Mouse (Mus musculus): ENCODE results near the gene Nhsl1. TPM values are rescaled to one million over a fixed set of nuclear protein-coding genes. Genes with fewer than 3 reads are reported as not detected.

Gene Nhsl1
- total and polyA plus RNA-seq, 3 experiments: not detected

DNA sequence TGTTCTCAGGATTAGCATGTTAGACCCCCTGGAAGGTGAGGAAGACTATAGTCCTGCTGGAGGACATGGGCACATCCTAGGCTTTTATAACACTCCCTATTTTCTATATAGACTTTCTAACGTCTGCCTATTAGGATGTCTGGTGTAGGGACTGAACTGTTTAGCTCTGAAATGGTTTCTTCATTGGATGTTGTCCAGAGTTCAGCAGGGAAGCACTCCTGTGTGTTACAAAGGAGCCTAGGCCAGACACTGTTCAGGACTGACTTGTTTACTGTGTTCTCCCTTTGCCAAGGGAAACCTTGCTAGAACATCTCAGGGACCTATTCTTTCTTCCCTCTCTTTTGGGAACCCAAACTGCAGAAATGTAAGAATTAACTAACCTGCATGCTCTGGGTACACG is 90.3 kb downstream of the Nhsl1 start:
- Histone ChIP-seq H3K4me1 (ENCODE audit: control insufficient read depth in 1 of 2, insufficient read depth in 2 of 2, low read length in 2 of 2) (no peaks in the 10 kb centered on the region), H3K9ac (ENCODE audit: control insufficient read depth, low read depth, low read length, poor library complexity, severe bottlenecking) (no peak overlapping the region), H3K9me3 (replicated peaks; ENCODE audit: insufficient read depth, low read length) (no peaks in the 10 kb centered on the region), H3K79me2 (ENCODE audit: control insufficient read depth, insufficient read depth, low read length, poor library complexity) (no peaks in the 10 kb centered on the region), H3K27me3 (ENCODE audit: control insufficient read depth in 1 of 2, insufficient read depth in 2 of 2, low read length in 2 of 2) (no peaks in the 10 kb centered on the region), H3K4me3 (ENCODE audit: control insufficient read depth in 1 of 2, insufficient read depth in 1 of 2, low read depth in 2 of 2, low read length in 2 of 2) (no peak overlapping the region), H3K36me3 (ENCODE audit: control insufficient read depth in 1 of 2, insufficient read depth in 2 of 2, low read length in 2 of 2) (no peaks in the 10 kb centered on the region), H3K27ac (ENCODE audit: control insufficient read depth, low read depth, low read length) (no peak overlapping the region)
- no peak for DNase-seq (ENCODE audit: low read depth, low spot score)
- TF ChIP-seq POLR2A (IDR thresholded peaks at IDR 0.05; ENCODE audit: control insufficient read depth in 1 of 2, insufficient read depth in 1 of 2, low read depth in 1 of 2, low read length in 2 of 2, poor library complexity in 1 of 2) (no peak), CHD1 (IDR thresholded peaks at IDR 0.05; ENCODE audit: low read depth, low read length) (no peak), HCFC1 (IDR thresholded peaks at IDR 0.05; ENCODE audit: low read depth, low read length) (no peak), ZNF384 (IDR thresholded peaks at IDR 0.05; ENCODE audit: low read depth, low read length) (no peak), RAD21 (IDR thresholded peaks at IDR 0.05; ENCODE audit: low read depth, low read length) (no peak), UBTF (IDR thresholded peaks at IDR 0.05; ENCODE audit: borderline replicate concordance, insufficient read depth, low read depth, low read length) (no peak), USF2 (IDR thresholded peaks at IDR 0.05; ENCODE audit: borderline replicate concordance in 1 of 2, insufficient read depth in 1 of 2, low read depth in 1 of 2, low read length in 2 of 2) (no peak), BHLHE40 (IDR thresholded peaks at IDR 0.05; ENCODE audit: borderline replicate concordance, low read depth, low read length) (no peak), E2F4 (IDR thresholded peaks at IDR 0.05; ENCODE audit: borderline replicate concordance, low read depth, low read length) (no peak), ZKSCAN1 (IDR thresholded peaks at IDR 0.05; ENCODE audit: low read depth, low read length) (no peak), ETS1 (IDR thresholded peaks at IDR 0.05; ENCODE audit: low read depth, low read length) (no peak), ELF1 (IDR thresholded peaks at IDR 0.05; ENCODE audit: low read depth, low read length) (no peak), MYC (IDR thresholded peaks at IDR 0.05; ENCODE audit: low read depth, low read length) (no peak), NRF1 (IDR thresholded peaks at IDR 0.05; ENCODE audit: insufficient read depth, low read depth, low read length, poor library complexity, severe bottlenecking) (no peak), SMC3 (IDR thresholded peaks at IDR 0.05; ENCODE audit: low read depth, low read length) (no peak), EP300 (IDR thresholded peaks at IDR 0.05; ENCODE audit: low read depth in 1 of 2, low read length in 2 of 2) (no peak), NELFE (IDR thresholded peaks at IDR 0.05; ENCODE audit: low read depth, low read length) (no peak)

GRCm38 (mm10) chr10:18411266-18411665 is 92.5 kb downstream of the Nhsl1 start:
- H3K27me3 ChIP-seq (ENCODE audit: control insufficient read depth in 1 of 2, insufficient read depth in 2 of 2, low read length in 2 of 2): no peaks in the 10 kb centered on the region
- H3K9me3 ChIP-seq (replicated peaks; ENCODE audit: insufficient read depth, low read length): no peaks in the 10 kb centered on the region
- no peak overlapping the region for H3K4me3 ChIP-seq (ENCODE audit: control insufficient read depth in 1 of 2, insufficient read depth in 1 of 2, low read depth in 2 of 2, low read length in 2 of 2)
- no peaks in the 10 kb centered on the region for H3K4me1 ChIP-seq (ENCODE audit: control insufficient read depth in 1 of 2, insufficient read depth in 2 of 2, low read length in 2 of 2)
- H3K36me3 ChIP-seq (ENCODE audit: control insufficient read depth in 1 of 2, insufficient read depth in 2 of 2, low read length in 2 of 2): no peaks in the 10 kb centered on the region
- H3K9ac ChIP-seq (ENCODE audit: control insufficient read depth, low read depth, low read length, poor library complexity, severe bottlenecking): no peak overlapping the region
- TF ChIP-seq MEF2A (IDR thresholded peaks at IDR 0.05; ENCODE audit: extremely low read depth, insufficient replicate concordance, low read depth, low read length, poor library complexity, severe bottlenecking) (no peak), TBP (IDR thresholded peaks at IDR 0.05; ENCODE audit: low read depth, low read length) (no peak), RAD21 (IDR thresholded peaks at IDR 0.05; ENCODE audit: low read depth, low read length) (no peak), RCOR1 (IDR thresholded peaks at IDR 0.05; ENCODE audit: low read depth, low read length) (no peak), ETS1 (IDR thresholded peaks at IDR 0.05; ENCODE audit: low read depth, low read length) (no peak), BHLHE40 (IDR thresholded peaks at IDR 0.05; ENCODE audit: borderline replicate concordance, low read depth, low read length) (no peak), USF1 (IDR thresholded peaks at IDR 0.05; ENCODE audit: low read depth, low read length) (no peak), CTCF (IDR thresholded peaks at IDR 0.05 in 2 of 3, conservative IDR thresholded peaks at IDR 0.05 in 1 of 3; ENCODE audit: control insufficient read depth in 1 of 3, insufficient read depth in 1 of 3, low read depth in 2 of 3, low read length in 3 of 3, poor library complexity in 1 of 3, severe bottlenecking in 1 of 3) (no peak)
- no peak for DNase-seq (ENCODE audit: low read depth, low spot score)
- no peak overlapping the region for H3K27ac ChIP-seq (ENCODE audit: control insufficient read depth, low read depth, low read length)
- H3K79me2 ChIP-seq (ENCODE audit: control insufficient read depth, insufficient read depth, low read length, poor library complexity): no peaks in the 10 kb centered on the region

Measured in MEL (cell line).